Mouse (Mus musculus): Measurements from ENCODE around the gene Tmem214.

GRCm38 (mm10) chr5:30890375-30890774 is 22.6 kb downstream of the Tmem214 start:
- TF ChIP-seq POLR2A (IDR thresholded peaks at IDR 0.05; ENCODE audit: low read depth, low read length) (no peak), CTCF (IDR thresholded peaks at IDR 0.05; ENCODE audit: borderline replicate concordance, insufficient read depth, low read length) (no peak)

All from embryonic fibroblast, embryonic 13.5 days (primary cell).